Mouse (Mus musculus): ENCODE data around the gene Zfp953. TPM values are rescaled to one million over a fixed set of nuclear protein-coding genes. Genes with fewer than 3 reads are reported as not detected.
"Not testable (repeated sequence)": the region's sequence is repeated elsewhere in the genome, so short reads cannot be mapped to it uniquely, and the experiment has no call there.

The Zfp953 gene
- 0.06 TPM in 1 of 2 replicates, not detected in the other for polyA plus RNA-seq (2012; rRNA removed)

DNA sequence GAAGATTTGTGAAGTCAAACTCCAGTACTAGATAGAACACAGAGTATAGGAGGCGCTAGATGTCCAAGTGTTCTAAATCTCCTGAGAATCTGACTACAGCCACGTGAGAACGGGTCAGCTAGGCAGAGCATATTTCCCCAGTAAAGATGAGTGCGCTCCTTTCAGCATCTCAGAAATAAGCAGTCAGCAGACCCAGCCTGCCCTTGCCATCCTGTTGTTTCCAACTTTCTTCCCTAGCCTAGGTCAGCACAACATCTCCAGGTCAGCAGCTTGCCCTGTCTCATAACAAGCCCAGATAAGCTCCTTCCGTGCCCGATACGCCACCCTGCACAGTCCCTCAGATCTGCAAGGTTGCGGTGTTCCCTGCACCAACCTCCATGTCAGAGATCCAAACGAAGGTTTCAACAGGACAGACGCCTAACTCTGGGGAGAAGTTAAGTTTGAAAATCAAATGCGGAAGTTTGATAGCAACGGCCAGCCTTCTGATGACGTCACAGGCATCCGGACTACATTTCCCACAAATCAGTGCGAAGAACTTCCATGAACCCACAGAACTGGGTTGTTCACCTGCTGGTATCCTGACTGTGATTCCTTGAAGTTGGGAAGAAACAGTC is at the start of gene Zfp953, which contains the start of gene Gm28044:
Gene Zfp953, minus strand, starts transcription at position 475 of the 614 bp plus-strand sequence.
Gene Gm28044, minus strand, starts transcription at position 406 of the 614 bp plus-strand sequence.
- Histone ChIP-seq H3K27me3 (ENCODE audit: control insufficient read depth, insufficient read depth, low read length) (no peaks in the 10 kb centered on the region), H3K36me3 (ENCODE audit: control insufficient read depth, insufficient read depth, low read length) (no peaks in the 10 kb centered on the region), H3K27ac (ENCODE audit: insufficient read depth, low read depth, low read length) (peak within 1 kb of the TSS; percentile 52), H3K4me3 (ENCODE audit: low read depth, low read length) (peak within 1 kb of the TSS; percentile 69), H3K4me1 (ENCODE audit: control insufficient read depth, insufficient read depth, insufficient read length, low read length) (no peaks in the 10 kb centered on the region)
- TF ChIP-seq POLR2A (IDR thresholded peaks at IDR 0.05; ENCODE audit: low read depth, low read length) = no peak
- no peak; the same call in 1 of the 2 replicates for TF ChIP-seq CTCF (IDR thresholded peaks at IDR 0.05; ENCODE audit: extremely low read depth, insufficient read length, insufficient replicate concordance, low read depth, low read length)
- WGBS = 1% methylated on average over 15 of the region's 15 CpGs

DNA sequence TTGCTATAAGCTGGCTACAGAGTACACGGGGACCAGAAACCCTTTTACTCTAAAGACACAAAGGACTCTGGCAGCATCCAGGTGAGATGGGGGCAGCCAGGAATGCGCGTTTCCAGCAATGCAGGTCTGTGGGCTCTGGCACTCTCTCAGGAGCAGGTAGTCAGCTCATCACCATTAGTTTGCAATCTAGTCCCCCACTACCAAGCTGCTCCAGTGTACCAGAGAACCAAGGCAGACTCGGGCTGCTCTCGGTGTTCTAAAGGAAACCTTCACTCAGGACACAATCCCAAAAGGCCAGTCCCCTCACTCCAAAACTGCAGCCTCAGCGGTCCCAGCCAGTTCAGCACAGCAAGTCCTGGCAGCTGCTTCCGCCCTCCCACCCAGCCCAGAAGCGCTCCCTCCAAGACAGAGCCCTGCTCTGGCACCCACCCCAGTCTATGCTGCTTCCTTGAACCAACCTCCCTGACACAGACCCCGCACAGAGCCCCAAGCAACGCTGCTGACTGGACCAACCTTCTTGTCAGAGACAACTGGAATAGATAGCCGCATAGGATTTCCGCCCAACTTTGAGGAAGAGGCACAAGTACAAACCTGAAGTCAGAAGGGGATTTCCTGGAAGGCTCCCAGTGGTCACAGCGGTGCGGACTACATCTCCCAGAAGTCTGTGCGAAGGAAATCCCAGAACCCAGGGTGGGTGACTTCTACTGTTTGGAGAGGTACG is 38.9 kb upstream of the Zfp953 start, which contains the start of gene Zfp429:
Gene Zfp429, minus strand, starts transcription at position 637 of the 721 bp plus-strand sequence.
- H3K4me1 ChIP-seq (ENCODE audit: control insufficient read depth, insufficient read depth, insufficient read length, low read length); H3K36me3 ChIP-seq (ENCODE audit: control insufficient read depth, insufficient read depth, low read length); H3K27me3 ChIP-seq (ENCODE audit: control insufficient read depth, insufficient read depth, low read length): not testable (repeated sequence)
- H3K4me3 ChIP-seq (ENCODE audit: low read depth, low read length) = peak within 1 kb of the TSS; percentile 95
- 2% methylated on average over 16 of the region's 16 CpGs for WGBS
- H3K27ac ChIP-seq (ENCODE audit: insufficient read depth, low read depth, low read length) = 0 out of 2 replicates have a peak within 1 kb of the TSS, but pooled peaks have one; percentile 48

DNA sequence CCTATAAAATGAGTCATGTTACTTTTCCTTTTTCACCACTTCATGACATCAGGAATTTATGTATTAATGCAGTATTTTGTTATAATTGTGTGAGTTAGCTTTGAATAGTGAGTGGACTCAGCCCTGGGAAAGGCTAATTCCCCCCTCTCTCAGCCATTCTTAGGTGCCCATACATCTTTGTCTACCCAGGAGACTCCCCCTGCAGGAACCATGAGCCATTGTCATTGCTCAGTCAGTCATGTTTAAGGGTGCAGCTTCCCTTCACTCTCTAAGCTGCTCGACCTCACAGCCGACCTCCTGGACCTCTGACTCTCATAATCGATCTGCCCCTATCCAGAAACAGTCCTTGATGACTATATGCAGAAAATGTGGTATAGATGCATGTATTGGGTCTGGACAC is 15.8 kb upstream of the Zfp953 start:
- 60% methylated on average over 3 of the region's 3 CpGs for WGBS
- H3K4me3 ChIP-seq (ENCODE audit: low read depth, low read length); H3K27me3 ChIP-seq (ENCODE audit: control insufficient read depth, insufficient read depth, low read length); H3K27ac ChIP-seq (ENCODE audit: insufficient read depth, low read depth, low read length); H3K36me3 ChIP-seq (ENCODE audit: control insufficient read depth, insufficient read depth, low read length); H3K4me1 ChIP-seq (ENCODE audit: control insufficient read depth, insufficient read depth, insufficient read length, low read length): not testable (repeated sequence)

DNA sequence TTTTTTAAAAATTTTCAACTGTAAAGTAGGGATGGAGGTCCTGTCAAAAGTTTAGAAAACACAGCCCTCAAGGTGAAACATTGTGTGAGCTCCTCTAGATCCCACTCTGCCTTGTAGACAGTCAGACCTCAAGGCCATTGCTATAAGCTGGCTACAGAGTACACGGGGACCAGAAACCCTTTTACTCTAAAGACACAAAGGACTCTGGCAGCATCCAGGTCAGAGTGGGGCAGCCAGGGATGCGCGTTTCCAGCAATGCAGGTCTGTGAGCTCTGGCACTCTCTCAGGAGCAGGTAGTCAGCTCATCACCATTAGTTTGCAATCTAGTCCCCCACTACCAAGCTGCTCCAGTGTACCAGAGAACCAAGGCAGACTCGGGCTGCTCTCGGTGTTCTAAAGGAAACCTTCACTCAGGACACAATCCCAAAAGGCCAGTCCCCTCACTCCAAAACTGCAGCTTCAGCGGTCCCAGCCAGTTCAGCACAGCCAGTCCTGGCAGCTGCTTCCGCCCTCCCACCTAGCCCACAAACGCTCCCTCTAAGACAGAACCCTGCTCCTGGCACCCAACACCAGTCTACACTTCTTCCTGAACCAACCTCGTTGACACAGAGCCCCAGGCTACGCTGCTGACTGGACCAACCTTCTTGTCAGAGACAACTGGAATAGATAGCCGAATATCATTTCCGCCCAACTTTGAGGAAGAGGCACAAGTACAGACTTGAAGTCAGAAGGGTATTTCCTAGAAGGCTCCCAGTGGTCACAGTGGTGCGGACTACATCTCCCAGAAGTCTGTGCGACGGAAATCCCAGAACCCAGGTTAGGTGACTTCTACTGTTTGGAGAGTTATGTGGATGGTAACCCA is 14.9 kb upstream of the Zfp953 start, which contains the start of the genes Gm28041 and Zfp456:
Gene Gm28041, minus strand, starts transcription at position 684 of the 862 bp plus-strand sequence.
Gene Zfp456, minus strand, starts transcription at position 761 of the 862 bp plus-strand sequence.
- Histone ChIP-seq H3K4me3 (ENCODE audit: low read depth, low read length) (peak within 1 kb of the TSS; percentile 70), H3K27ac (ENCODE audit: insufficient read depth, low read depth, low read length) (peak within 1 kb of the TSS; percentile 31; the same call in 1 of the 2 replicates)
- not testable (repeated sequence) for H3K4me1 ChIP-seq (ENCODE audit: control insufficient read depth, insufficient read depth, insufficient read length, low read length); H3K36me3 ChIP-seq (ENCODE audit: control insufficient read depth, insufficient read depth, low read length); H3K27me3 ChIP-seq (ENCODE audit: control insufficient read depth, insufficient read depth, low read length)
- WGBS = 10% methylated on average over 14 of the region's 15 CpGs

GRCm38 (mm10) chr13:67351854-67352253 is 8.6 kb downstream of the Zfp953 start:
- Histone ChIP-seq H3K27me3 (ENCODE audit: control insufficient read depth, insufficient read depth, low read length) (no peaks in the 10 kb centered on the region), H3K27ac (ENCODE audit: insufficient read depth, low read depth, low read length) (no peak overlapping the region), H3K4me1 (ENCODE audit: control insufficient read depth, insufficient read depth, insufficient read length, low read length) (no peaks in the 10 kb centered on the region), H3K36me3 (ENCODE audit: control insufficient read depth, insufficient read depth, low read length) (peaks cover 2% of the 10 kb centered on the region; the same call in 1 of the 2 replicates), H3K4me3 (ENCODE audit: low read depth, low read length) (no peak overlapping the region)
- no peak for TF ChIP-seq CTCF (IDR thresholded peaks at IDR 0.05; ENCODE audit: extremely low read depth, insufficient read length, insufficient replicate concordance, low read depth, low read length)
- no peak for TF ChIP-seq POLR2A (IDR thresholded peaks at IDR 0.05; ENCODE audit: low read depth, low read length)

- Histone ChIP-seq H3K4me1 (ENCODE audit: control insufficient read depth, insufficient read depth, insufficient read length, low read length) (no peaks in the 10 kb centered on the region), H3K27ac (ENCODE audit: insufficient read depth, low read depth, low read length) (no peak overlapping the region), H3K27me3 (ENCODE audit: control insufficient read depth, insufficient read depth, low read length) (no peaks in the 10 kb centered on the region), H3K4me3 (ENCODE audit: low read depth, low read length) (no peak overlapping the region), H3K36me3 (ENCODE audit: control insufficient read depth, insufficient read depth, low read length) (peaks cover 26% of the 10 kb centered on the region)
- TF ChIP-seq POLR2A (IDR thresholded peaks at IDR 0.05; ENCODE audit: low read depth, low read length) = no peak
- TF ChIP-seq CTCF (IDR thresholded peaks at IDR 0.05; ENCODE audit: extremely low read depth, insufficient read length, insufficient replicate concordance, low read depth, low read length) = no peak
- WGBS = 90% methylated on average over 2 of the region's 2 CpGs
Observed at GRCm38 (mm10) chr13:67343422-67343821, 17.0 kb downstream of the Zfp953 start.

GRCm38 (mm10) chr13:67332877-67333276 is 27.5 kb downstream of the Zfp953 start:
- no peak for TF ChIP-seq CTCF (IDR thresholded peaks at IDR 0.05; ENCODE audit: extremely low read depth, insufficient read length, insufficient replicate concordance, low read depth, low read length)
- no peak for TF ChIP-seq POLR2A (IDR thresholded peaks at IDR 0.05; ENCODE audit: low read depth, low read length)
- peak overlapping the region; percentile 45 for H3K27ac ChIP-seq (ENCODE audit: insufficient read depth, low read depth, low read length)
- 58% methylated on average over 1 of the region's 1 CpGs for WGBS
- peak overlapping the region; percentile 66; the same call in 1 of the 2 replicates for H3K4me3 ChIP-seq (ENCODE audit: low read depth, low read length)
- H3K4me1 ChIP-seq (ENCODE audit: control insufficient read depth, insufficient read depth, insufficient read length, low read length) = peaks cover 3% of the 10 kb centered on the region; the same call in 1 of the 2 replicates
- no peaks in the 10 kb centered on the region; the same call in none of the 2 replicates for H3K36me3 ChIP-seq (ENCODE audit: control insufficient read depth, insufficient read depth, low read length)
- no peaks in the 10 kb centered on the region for H3K27me3 ChIP-seq (ENCODE audit: control insufficient read depth, insufficient read depth, low read length)
